Mouse (Mus musculus): ENCODE measurements around the gene Col4a1. TPM values are rescaled to one million over a fixed set of nuclear protein-coding genes. Genes with fewer than 3 reads are reported as not detected.

Col4a1 gene
- polyA plus RNA-seq, 1 experiment from 2014 or later = 250 TPM

GRCm38 (mm10) chr8:11340310-11341110 is 27.9 kb upstream of the Col4a1 start:
- Histone ChIP-seq H3K4me2 (ENCODE audit: low read length) (no peak overlapping the region), H3K36me3 (ENCODE audit: control insufficient read depth, insufficient read depth, low read length) (no peaks in the 10 kb centered on the region), H3K4me3 (ENCODE audit: control insufficient read depth in 1 of 2, insufficient read depth in 1 of 2, low read depth in 1 of 2, low read length in 2 of 2) (no peak overlapping the region), H3K9me3 (ENCODE audit: control insufficient read depth, low read length) (no peaks in the 10 kb centered on the region), H3K4me1 (ENCODE audit: control insufficient read depth in 2 of 2, insufficient read depth in 2 of 2, low read length in 2 of 2) (peaks cover 39 to 66% of the 10 kb centered on the region in 2 experiments), H3K9ac (ENCODE audit: low read length) (no peak overlapping the region; the same call in 1 of the 2 replicates), H3K27me3 (ENCODE audit: control insufficient read depth, insufficient read depth, low read length) (no peaks in the 10 kb centered on the region), H3K27ac (replicated peaks in 1 of 2; ENCODE audit: control insufficient read depth in 1 of 2, insufficient read depth in 1 of 2, low read depth in 2 of 2, low read length in 2 of 2) (peak overlapping the region; percentile 20 to 48; a peak in 3 of 4 replicates)
- peak; percentile 54 for ATAC-seq (ENCODE audit: insufficient number of reproducible peaks, insufficient read depth, low FRiP score, low read depth)
- WGBS = 36% methylated on average over 12 of the region's 12 CpGs

- Histone ChIP-seq H3K27ac (replicated peaks in 1 of 2; ENCODE audit: control insufficient read depth in 1 of 2, insufficient read depth in 1 of 2, low read depth in 2 of 2, low read length in 2 of 2) (no peak overlapping the region), H3K9ac (ENCODE audit: low read length) (no peak overlapping the region), H3K36me3 (ENCODE audit: control insufficient read depth, insufficient read depth, low read length) (no peaks in the 10 kb centered on the region), H3K4me1 (ENCODE audit: control insufficient read depth in 2 of 2, insufficient read depth in 2 of 2, low read length in 2 of 2) (peaks cover 55 to 76% of the 10 kb centered on the region in 2 experiments), H3K4me2 (ENCODE audit: low read length) (no peak overlapping the region), H3K4me3 (ENCODE audit: control insufficient read depth in 1 of 2, insufficient read depth in 1 of 2, low read depth in 1 of 2, low read length in 2 of 2) (no peak overlapping the region), H3K9me3 (ENCODE audit: control insufficient read depth, low read length) (no peaks in the 10 kb centered on the region), H3K27me3 (ENCODE audit: control insufficient read depth, insufficient read depth, low read length) (no peaks in the 10 kb centered on the region)
- no peak for ATAC-seq (ENCODE audit: insufficient number of reproducible peaks, insufficient read depth, low FRiP score, low read depth)
- 80% methylated on average over 9 of the region's 9 CpGs for WGBS
Observed at GRCm38 (mm10) chr8:11338507-11338906, 25.9 kb upstream of the Col4a1 start.

GRCm38 (mm10) chr8:11337642-11338041 is 25.0 kb upstream of the Col4a1 start:
- H3K9ac ChIP-seq (ENCODE audit: low read length) = no peak overlapping the region
- peaks cover 53 to 76% of the 10 kb centered on the region in 2 experiments for H3K4me1 ChIP-seq (ENCODE audit: control insufficient read depth in 2 of 2, insufficient read depth in 2 of 2, low read length in 2 of 2)
- no peak for ATAC-seq (ENCODE audit: insufficient number of reproducible peaks, insufficient read depth, low FRiP score, low read depth)
- no peak overlapping the region for H3K27ac ChIP-seq (replicated peaks in 1 of 2; ENCODE audit: control insufficient read depth in 1 of 2, insufficient read depth in 1 of 2, low read depth in 2 of 2, low read length in 2 of 2)
- no peak overlapping the region for H3K4me3 ChIP-seq (ENCODE audit: control insufficient read depth in 1 of 2, insufficient read depth in 1 of 2, low read depth in 1 of 2, low read length in 2 of 2)
- 86% methylated on average over 10 of the region's 10 CpGs for WGBS
- no peaks in the 10 kb centered on the region for H3K36me3 ChIP-seq (ENCODE audit: control insufficient read depth, insufficient read depth, low read length)
- H3K4me2 ChIP-seq (ENCODE audit: low read length) = no peak overlapping the region
- H3K27me3 ChIP-seq (ENCODE audit: control insufficient read depth, insufficient read depth, low read length) = no peaks in the 10 kb centered on the region
- H3K9me3 ChIP-seq (ENCODE audit: control insufficient read depth, low read length) = no peaks in the 10 kb centered on the region

- Histone ChIP-seq H3K4me2 (ENCODE audit: low read length) (no peak overlapping the region), H3K4me1 (ENCODE audit: control insufficient read depth in 2 of 2, insufficient read depth in 2 of 2, low read length in 2 of 2) (peaks cover 57 to 76% of the 10 kb centered on the region in 2 experiments), H3K36me3 (ENCODE audit: control insufficient read depth, insufficient read depth, low read length) (no peaks in the 10 kb centered on the region), H3K9me3 (ENCODE audit: control insufficient read depth, low read length) (no peaks in the 10 kb centered on the region), H3K9ac (ENCODE audit: low read length) (no peak overlapping the region), H3K27me3 (ENCODE audit: control insufficient read depth, insufficient read depth, low read length) (no peaks in the 10 kb centered on the region), H3K27ac (replicated peaks in 1 of 2; ENCODE audit: control insufficient read depth in 1 of 2, insufficient read depth in 1 of 2, low read depth in 2 of 2, low read length in 2 of 2) (no peak overlapping the region), H3K4me3 (ENCODE audit: control insufficient read depth in 1 of 2, insufficient read depth in 1 of 2, low read depth in 1 of 2, low read length in 2 of 2) (no peak overlapping the region)
- ATAC-seq (ENCODE audit: insufficient number of reproducible peaks, insufficient read depth, low FRiP score, low read depth) = no peak
- 93% methylated on average over 5 of the region's 5 CpGs for WGBS
Observed at GRCm38 (mm10) chr8:11336346-11336745, 23.7 kb upstream of the Col4a1 start.

- Histone ChIP-seq H3K9ac (ENCODE audit: low read length) (no peak overlapping the region), H3K4me1 (ENCODE audit: control insufficient read depth in 2 of 2, insufficient read depth in 2 of 2, low read length in 2 of 2) (peaks cover 56 to 77% of the 10 kb centered on the region in 2 experiments), H3K27me3 (ENCODE audit: control insufficient read depth, insufficient read depth, low read length) (no peaks in the 10 kb centered on the region), H3K36me3 (ENCODE audit: control insufficient read depth, insufficient read depth, low read length) (no peaks in the 10 kb centered on the region), H3K4me3 (ENCODE audit: control insufficient read depth in 1 of 2, insufficient read depth in 1 of 2, low read depth in 1 of 2, low read length in 2 of 2) (no peak overlapping the region), H3K4me2 (ENCODE audit: low read length) (peak overlapping the region; percentile 45; the same call in 1 of the 2 replicates), H3K9me3 (ENCODE audit: control insufficient read depth, low read length) (no peaks in the 10 kb centered on the region), H3K27ac (replicated peaks in 1 of 2; ENCODE audit: control insufficient read depth in 1 of 2, insufficient read depth in 1 of 2, low read depth in 2 of 2, low read length in 2 of 2) (peak overlapping the region; percentile 75 to 85)
- 61% methylated on average over 4 of the region's 4 CpGs for WGBS
- no peak for ATAC-seq (ENCODE audit: insufficient number of reproducible peaks, insufficient read depth, low FRiP score, low read depth)
Observed at GRCm38 (mm10) chr8:11335238-11335637, 22.6 kb upstream of the Col4a1 start.

- H3K9ac ChIP-seq (ENCODE audit: low read length) = peak overlapping the region; percentile 18; the same call in 1 of the 2 replicates
- peak overlapping the region; percentile 45 for H3K4me2 ChIP-seq (ENCODE audit: low read length)
- peak; percentile 24; the same call in 1 of the 2 replicates for ATAC-seq (ENCODE audit: insufficient number of reproducible peaks, insufficient read depth, low FRiP score, low read depth)
- no peaks in the 10 kb centered on the region for H3K9me3 ChIP-seq (ENCODE audit: control insufficient read depth, low read length)
- H3K36me3 ChIP-seq (ENCODE audit: control insufficient read depth, insufficient read depth, low read length) = no peaks in the 10 kb centered on the region
- WGBS = 5% methylated on average over 3 of the region's 3 CpGs
- H3K4me1 ChIP-seq (ENCODE audit: control insufficient read depth in 2 of 2, insufficient read depth in 2 of 2, low read length in 2 of 2) = peaks cover 52 to 72% of the 10 kb centered on the region in 2 experiments
- H3K27me3 ChIP-seq (ENCODE audit: control insufficient read depth, insufficient read depth, low read length) = no peaks in the 10 kb centered on the region
- H3K27ac ChIP-seq (replicated peaks in 1 of 2; ENCODE audit: control insufficient read depth in 1 of 2, insufficient read depth in 1 of 2, low read depth in 2 of 2, low read length in 2 of 2) = peak overlapping the region; percentile 75 to 85
- H3K4me3 ChIP-seq (ENCODE audit: control insufficient read depth in 1 of 2, insufficient read depth in 1 of 2, low read depth in 1 of 2, low read length in 2 of 2) = no peak overlapping the region
Observed at GRCm38 (mm10) chr8:11334493-11334892, 21.9 kb upstream of the Col4a1 start.

GRCm38 (mm10) chr8:11333746-11334145 is 21.1 kb upstream of the Col4a1 start:
- Histone ChIP-seq H3K4me2 (ENCODE audit: low read length) (peak overlapping the region; percentile 45; the same call in 1 of the 2 replicates), H3K4me3 (ENCODE audit: control insufficient read depth in 1 of 2, insufficient read depth in 1 of 2, low read depth in 1 of 2, low read length in 2 of 2) (no peak overlapping the region), H3K4me1 (ENCODE audit: control insufficient read depth in 2 of 2, insufficient read depth in 2 of 2, low read length in 2 of 2) (peaks cover 54 to 69% of the 10 kb centered on the region in 2 experiments), H3K27me3 (ENCODE audit: control insufficient read depth, insufficient read depth, low read length) (no peaks in the 10 kb centered on the region), H3K9ac (ENCODE audit: low read length) (no peak overlapping the region), H3K27ac (replicated peaks in 1 of 2; ENCODE audit: control insufficient read depth in 1 of 2, insufficient read depth in 1 of 2, low read depth in 2 of 2, low read length in 2 of 2) (peak overlapping the region; percentile 75 to 85), H3K36me3 (ENCODE audit: control insufficient read depth, insufficient read depth, low read length) (no peaks in the 10 kb centered on the region), H3K9me3 (ENCODE audit: control insufficient read depth, low read length) (no peaks in the 10 kb centered on the region)
- 60% methylated on average over 6 of the region's 6 CpGs for WGBS
- ATAC-seq (ENCODE audit: insufficient number of reproducible peaks, insufficient read depth, low FRiP score, low read depth) = no peak
